13 mouse cellular contexts compared by ENCODE assay signal in the genomic region with DNA sequence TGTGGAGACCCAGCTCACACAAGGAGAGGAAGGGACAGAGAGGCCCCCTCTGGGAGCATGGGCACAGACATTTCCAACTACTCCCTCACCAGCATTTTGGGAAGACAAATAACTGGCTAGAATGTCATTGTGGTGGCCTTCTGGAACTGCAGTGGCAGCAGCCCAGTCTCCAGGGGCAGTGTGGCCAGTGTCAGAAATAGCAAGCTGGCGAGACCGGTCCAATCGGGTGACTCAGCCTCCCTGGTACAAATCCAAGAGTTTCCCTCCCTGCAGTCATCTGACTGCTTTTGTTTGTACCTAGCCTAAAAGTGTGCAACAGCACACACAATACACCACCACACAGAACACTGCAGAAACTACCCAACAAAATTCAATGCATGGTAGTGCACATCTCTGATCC. TPM values are rescaled to one million over a fixed set of nuclear protein-coding genes. Genes with fewer than 3 reads are reported as not detected.
A peak's percentile ranks its signal among the peaks of the same experiment; 100 is the strongest.
DNase-seq lines count a peak whose midpoint lies in the region; ATAC-seq and TF ChIP-seq lines count a peak whose summit lies in the region.
"Had no signal": no experiment of that assay in that cellular context is flagged by ENCODE, and none has a peak within 500 bp of the region (broad histone marks: within the 10 kb centered on the region; RNA-seq: fewer than 3 reads in every experiment).

No protein-coding gene starts in this region.

- TF ChIP-seq CTCF in bone marrow macrophage, adult 2 months (IDR thresholded peaks at IDR 0.05; ENCODE audit: low read depth, low read length), result no peak
- no peak for TF ChIP-seq CTCF in small intestine, adult 2 months (IDR thresholded peaks at IDR 0.05; ENCODE audit: extremely low read depth, insufficient read length, insufficient replicate concordance, low read depth, low read length)

- no peak for ATAC-seq in megakaryocyte, adult 5-6 weeks (ENCODE audit: poor library complexity, severe bottlenecking)

- H3K36me3 ChIP-seq in small intestine, adult 2 months (ENCODE audit: control insufficient read depth, insufficient read depth, low read length), result no peaks in the 10 kb centered on the region
- H3K36me3 ChIP-seq: midbrain, embryonic 10.5 days had no signal

- no peaks in the 10 kb centered on the region for H3K27me3 ChIP-seq in small intestine, adult 2 months (ENCODE audit: control insufficient read depth, insufficient read depth, low read length)
- H3K27me3 ChIP-seq: limb, embryonic 12.5 days had no signal

- WGBS in small intestine, adult 2 months, result 68% methylated on average over 3 of the region's 3 CpGs

- peak overlapping the region; percentile 58 for H3K27ac ChIP-seq in bone marrow macrophage, adult 2 months (ENCODE audit: insufficient read depth, low read depth, low read length)
- H3K27ac ChIP-seq in small intestine, adult 2 months (ENCODE audit: insufficient read depth, low read depth, low read length), result peak overlapping the region; percentile 43; the same call in 1 of the 2 replicates
- H3K27ac ChIP-seq: midbrain, embryonic 10.5 days had no signal

- DNase-seq in urinary bladder, adult 18-20 months (ENCODE audit: low spot score in 2 of 2), result peak; percentile 55 to 66
- no peak for DNase-seq in urinary bladder, adult 2 months (ENCODE audit: low spot score)
- DNase-seq in heart, adult 9 months (ENCODE audit: low spot score in 2 of 2), result peak; percentile 62 to 77
- DNase-seq in layer of hippocampus, postnatal 14 days (ENCODE audit: low spot score in 2 of 2), result no peak
- no peak for DNase-seq in left cerebral cortex, adult 18-20 months (ENCODE audit: low spot score in 2 of 2)
- DNase-seq: embryo, embryonic 11 days; kidney, postnatal 25 days; thymus, postnatal 25 days had no signal

- peaks cover 13% of the 10 kb centered on the region for H3K4me1 ChIP-seq in bone marrow macrophage, adult 2 months (ENCODE audit: control insufficient read depth, insufficient read depth, low read length)
- H3K4me1 ChIP-seq in small intestine, adult 2 months (ENCODE audit: control insufficient read depth, insufficient read depth, insufficient read length, low read length), result peaks cover 3% of the 10 kb centered on the region; the same call in 1 of the 2 replicates
- H3K4me1 ChIP-seq: midbrain, embryonic 10.5 days had no signal

- no peak for TF ChIP-seq POLR2A in bone marrow macrophage, adult 2 months (IDR thresholded peaks at IDR 0.05; ENCODE audit: borderline replicate concordance, low read depth, low read length)
- no peak for TF ChIP-seq POLR2A in small intestine, adult 2 months (IDR thresholded peaks at IDR 0.05; ENCODE audit: low read depth, low read length)

- H3K4me3 ChIP-seq in bone marrow macrophage, adult 2 months (ENCODE audit: insufficient read depth, low read length), result no peak overlapping the region
- H3K4me3 ChIP-seq in small intestine, adult 2 months (ENCODE audit: low read depth, low read length), result no peak overlapping the region
- H3K4me3 ChIP-seq: limb, embryonic 12.5 days; midbrain, embryonic 10.5 days had no signal

RNA-seq across cellular contexts. Expression of gene Mas1, which starts 35.7 kb away (rescaled TPM):
- polyA plus RNA-seq in urinary bladder, adult 2 months (2012; rRNA removed), result 0.33 and 0.38 TPM in 2 replicates
- polyA plus RNA-seq in bone marrow macrophage, adult 2 months (2012; ENCODE audit: insufficient read depth, insufficient read length, missing spikeins), result not detected in 2 replicates
- polyA plus RNA-seq in small intestine, adult 2 months (2012; rRNA removed), result not detected in 2 replicates
- 10 to 100 TPM; 41.6 to 52.1 TPM for total RNA-seq in layer of hippocampus, postnatal 14 days (2021)
- total RNA-seq in megakaryocyte, adult 5-6 weeks (2015), result not detected in 2 replicates
- not detected in 2 replicates for total RNA-seq in megakaryocyte, adult 5-6 weeks (2017)
- total RNA-seq in left cerebral cortex, adult 18-20 months (2021), result 10 to 100 TPM; 33.7 to 39.3 TPM

RNA-seq across cellular contexts. Expression of gene Mrgprh, which starts 43.6 kb away (rescaled TPM):
- polyA plus RNA-seq in urinary bladder, adult 2 months (2012; rRNA removed), result 0.30 and 0.41 TPM in 2 replicates
- polyA plus RNA-seq in bone marrow macrophage, adult 2 months (2012; ENCODE audit: insufficient read depth, insufficient read length, missing spikeins), result not detected in 2 replicates
- polyA plus RNA-seq in small intestine, adult 2 months (2012; rRNA removed), result not detected in 2 replicates
- total RNA-seq in layer of hippocampus, postnatal 14 days (2021), result not detected
- total RNA-seq in megakaryocyte, adult 5-6 weeks (2015), result not detected in 2 replicates
- total RNA-seq in megakaryocyte, adult 5-6 weeks (2017), result not detected in 2 replicates
- not detected for total RNA-seq in left cerebral cortex, adult 18-20 months (2021)
- polyA plus RNA-seq: midbrain, embryonic 10.5 days had no signal

Comparison
In these comparisons a context has a peak if more than half of its experiments do, and no peak if none do; other contexts are left out.
1. DNase-seq: peak in urinary bladder, adult 18-20 months (2 of 2) and heart, adult 9 months (2 of 2); none in urinary bladder, adult 2 months (single experiment), layer of hippocampus, postnatal 14 days (0 of 2) and left cerebral cortex, adult 18-20 months (0 of 2).
2. RNA of gene Mas1, which starts 35.7 kb away (total RNA-seq): 41.6 to 52.1 TPM in layer of hippocampus, postnatal 14 days and 33.7 to 39.3 TPM in left cerebral cortex, adult 18-20 months; not detected in megakaryocyte, adult 5-6 weeks; every median in the first group is over 10 times any median in the second.